Mouse (Mus musculus) kidney, adult 8-10 months (tissue): ENCODE data around the gene Kiss1.

Experiments
- DNase-seq, 2 experiments: peaks; one replicate each; pipeline ENCODE4 v3.0.0; 2022

Gene Kiss1

GRCm38 (mm10) chr1:133321267-133321925, at the start of gene Kiss1:
Gene Kiss1, plus strand, starts transcription at chr1:133321875.
- no peak for DNase-seq

GRCm38 (mm10) chr1:133274163-133274562, 47.5 kb upstream of the Kiss1 start:
- DNase-seq = no peak

GRCm38 (mm10) chr1:133276983-133277382, 44.7 kb upstream of the Kiss1 start:
- DNase-seq = no peak

DNA sequence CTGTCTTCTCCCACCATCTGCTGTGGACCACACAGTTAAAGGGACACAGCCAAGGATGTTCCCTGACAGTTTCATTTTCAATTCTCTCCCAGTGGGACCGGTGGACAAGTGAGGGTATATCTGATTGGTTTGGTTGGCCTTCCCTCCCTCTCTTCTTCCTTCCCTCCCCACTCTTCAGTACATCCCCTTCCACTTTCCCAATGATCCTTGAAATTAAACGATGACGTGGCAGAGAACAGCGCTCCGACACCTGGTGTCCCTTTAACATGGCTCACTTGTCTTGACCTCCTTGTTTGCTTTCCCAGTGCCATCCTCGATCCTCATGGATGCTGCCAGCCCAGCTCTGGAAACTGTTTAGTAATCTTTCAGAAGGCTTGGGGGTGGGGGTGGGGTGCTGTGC, 43.1 kb upstream of the Kiss1 start:
- no peak for DNase-seq

DNA sequence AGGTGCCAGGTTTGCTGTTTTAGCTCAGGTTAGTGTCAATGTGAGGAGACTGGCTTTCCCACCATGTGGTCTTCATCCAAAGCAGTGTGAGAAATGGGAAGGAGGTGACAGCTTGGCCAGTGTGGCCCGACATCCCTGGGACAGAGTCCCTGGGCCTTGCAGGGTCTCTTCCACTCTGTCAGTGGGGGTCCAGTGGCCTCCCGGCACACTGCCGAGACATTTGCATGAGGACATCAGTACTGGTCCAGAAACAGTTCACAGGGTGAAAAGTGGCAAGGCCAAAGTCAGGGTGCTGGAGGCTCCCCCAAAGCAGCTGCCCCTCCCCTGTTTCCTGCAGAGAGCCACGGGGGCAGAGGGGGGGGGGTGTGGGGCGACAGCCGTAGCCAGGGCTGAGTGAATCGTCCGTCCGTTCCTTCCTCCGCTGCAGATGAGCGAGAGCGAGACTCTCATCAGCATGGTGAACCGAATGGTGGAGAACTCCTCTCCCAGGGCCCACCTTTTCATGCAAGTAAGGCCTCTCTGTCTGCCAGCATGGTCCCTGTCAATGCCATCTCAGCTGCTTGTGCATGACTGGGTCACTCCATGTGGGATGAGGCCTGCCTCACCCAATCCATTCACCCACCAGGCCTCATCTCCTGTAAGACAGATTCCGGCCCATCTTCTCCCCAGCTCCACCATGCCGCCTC, 42.6 kb upstream of the Kiss1 start:
- DNase-seq = no peak

DNA sequence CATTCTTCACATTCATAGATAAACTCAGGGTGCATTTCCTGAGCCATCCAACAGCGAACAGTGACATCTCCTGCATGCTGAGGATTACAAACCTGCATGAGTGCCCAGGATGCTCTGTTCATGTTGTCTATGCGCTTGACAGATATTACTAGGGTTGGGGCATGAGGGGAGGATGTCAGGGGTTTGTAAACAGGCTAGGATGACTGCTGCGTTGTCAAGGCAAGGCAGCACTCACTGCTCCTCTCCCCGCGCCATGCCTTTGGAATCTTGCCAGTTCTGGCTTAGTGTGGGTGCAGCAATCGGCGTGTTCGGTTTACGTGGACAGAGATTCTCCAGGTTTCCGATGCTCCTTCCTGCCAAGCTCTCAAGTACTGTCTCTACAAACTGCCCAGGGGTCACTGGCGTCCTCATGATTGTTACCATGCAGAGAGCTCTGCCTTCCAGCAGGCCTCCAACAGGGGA, 42.0 kb upstream of the Kiss1 start:
- DNase-seq = no peak

- DNase-seq = no peak
Observed at GRCm38 (mm10) chr1:133280537-133280936, 41.1 kb upstream of the Kiss1 start.

GRCm38 (mm10) chr1:133285907-133286306, 35.8 kb upstream of the Kiss1 start:
- peak; percentile 78 to 81 for DNase-seq

DNA sequence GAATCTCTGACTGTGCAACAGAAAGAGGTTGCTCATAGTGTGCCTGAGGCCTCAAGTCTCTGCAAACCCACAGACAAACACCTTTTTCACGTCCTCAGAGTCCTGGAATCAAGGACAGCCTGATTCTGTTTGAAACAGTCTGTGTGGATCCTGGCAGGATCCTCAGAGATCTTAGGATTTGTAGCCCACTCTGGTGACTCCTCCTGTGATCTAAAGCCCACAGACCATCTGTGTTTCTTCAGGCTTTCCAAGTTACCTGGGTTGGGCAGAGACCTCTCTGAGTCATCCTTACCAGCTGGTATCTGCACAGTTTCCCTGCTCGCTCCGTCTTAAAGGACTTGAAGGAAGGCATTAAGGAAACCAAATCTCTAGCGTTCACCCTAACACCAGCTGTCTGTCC, 34.6 kb upstream of the Kiss1 start:
- DNase-seq = no peak

- DNase-seq = peak; percentile 61 to 76
Observed at GRCm38 (mm10) chr1:133287880-133288279, 33.8 kb upstream of the Kiss1 start.

DNA sequence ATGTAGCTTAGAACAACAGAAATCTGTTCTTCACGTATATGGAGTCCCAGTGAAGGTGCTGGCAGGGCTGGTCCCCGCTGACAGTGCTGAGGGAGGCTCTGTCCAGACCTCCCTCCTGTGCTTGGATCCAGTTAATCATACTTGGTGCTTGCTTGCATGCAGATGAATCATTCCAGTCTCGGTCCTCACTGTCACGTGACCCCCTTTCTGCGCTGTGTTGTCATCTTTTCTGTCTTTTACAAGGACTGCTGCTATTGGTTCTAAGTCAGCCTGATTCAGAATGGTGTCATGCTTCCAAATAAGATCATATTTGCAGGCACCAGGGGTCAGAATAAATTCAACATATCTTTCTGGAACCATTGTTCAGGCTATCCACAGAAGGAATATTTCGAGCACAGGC, 29.8 kb upstream of the Kiss1 start:
- no peak for DNase-seq

GRCm38 (mm10) chr1:133292608-133293007, 29.1 kb upstream of the Kiss1 start:
- DNase-seq = no peak

DNA sequence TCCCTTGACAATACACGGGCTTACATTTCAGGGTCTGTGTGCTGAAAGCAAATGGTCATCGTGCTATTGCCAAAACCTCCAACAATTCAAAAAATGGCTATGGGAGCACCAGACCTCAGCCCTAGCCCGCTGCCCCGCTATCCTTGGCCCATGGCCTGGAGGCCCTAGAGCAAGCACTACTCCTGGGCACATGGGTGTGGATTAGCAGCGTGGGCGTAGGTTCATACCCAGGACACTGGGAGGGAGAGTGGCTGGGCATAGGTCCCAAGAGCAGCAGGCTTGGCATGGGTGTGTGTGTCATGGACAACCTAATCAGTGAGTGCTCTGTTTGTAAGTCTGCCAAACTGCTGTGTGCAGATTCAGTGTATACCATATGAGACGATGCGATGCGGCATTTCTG, 25.3 kb upstream of the Kiss1 start:
- no peak for DNase-seq

- no peak for DNase-seq
Observed at GRCm38 (mm10) chr1:133298816-133299215, 22.9 kb upstream of the Kiss1 start.

DNA sequence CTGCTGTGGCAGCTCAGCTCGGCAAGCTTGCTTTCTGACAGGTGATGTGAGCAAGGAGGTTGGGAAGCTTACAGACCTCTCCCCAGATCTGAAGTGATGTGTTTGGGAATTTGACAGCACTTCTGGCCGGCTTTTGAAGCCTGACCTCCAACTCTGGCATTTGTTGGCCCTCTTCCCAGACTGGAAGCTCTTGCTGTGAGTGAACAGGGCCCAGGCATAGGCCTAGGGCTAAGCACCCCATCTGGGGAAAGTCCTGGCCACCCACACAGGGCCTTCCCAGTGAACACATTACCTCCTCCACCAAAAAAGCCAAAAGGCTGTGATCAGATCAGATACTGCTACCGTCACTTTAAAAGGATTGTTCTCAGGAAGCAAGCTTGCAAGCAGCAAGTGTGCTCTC, 19.1 kb upstream of the Kiss1 start:
- DNase-seq = peak; percentile 66 to 70

DNA sequence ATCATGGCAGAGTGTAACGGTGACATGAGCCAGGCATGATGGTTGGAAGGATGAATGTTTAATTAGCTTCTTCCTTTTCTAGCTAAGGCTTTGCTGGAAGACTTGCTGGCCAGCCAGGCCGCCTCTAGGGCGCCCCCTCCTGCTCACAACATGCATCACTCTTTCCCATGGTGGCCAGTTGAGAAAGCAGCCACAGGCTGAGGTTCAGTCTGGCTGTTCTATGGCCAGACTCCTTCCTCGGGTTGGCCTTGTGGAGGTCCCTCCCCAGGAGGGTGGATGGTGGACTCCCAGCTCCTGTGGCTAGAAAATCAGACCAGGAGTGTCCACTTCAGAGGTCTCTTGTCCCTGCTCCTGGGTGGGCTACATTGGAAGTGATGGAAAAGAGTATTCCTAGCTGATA, 14.8 kb upstream of the Kiss1 start:
- DNase-seq = peak; percentile 76 to 89

- peak; percentile 48 to 52 for DNase-seq
Observed at GRCm38 (mm10) chr1:133307318-133307717, 14.4 kb upstream of the Kiss1 start.

- DNase-seq = peak; percentile 91 to 95
Observed at GRCm38 (mm10) chr1:133309652-133310267, 11.9 kb upstream of the Kiss1 start, which contains the start of gene Golt1a. Gene Golt1a, plus strand, starts transcription at chr1:133309800.

- no peak for DNase-seq
Observed at GRCm38 (mm10) chr1:133311240-133311639, 10.4 kb upstream of the Kiss1 start.

DNA sequence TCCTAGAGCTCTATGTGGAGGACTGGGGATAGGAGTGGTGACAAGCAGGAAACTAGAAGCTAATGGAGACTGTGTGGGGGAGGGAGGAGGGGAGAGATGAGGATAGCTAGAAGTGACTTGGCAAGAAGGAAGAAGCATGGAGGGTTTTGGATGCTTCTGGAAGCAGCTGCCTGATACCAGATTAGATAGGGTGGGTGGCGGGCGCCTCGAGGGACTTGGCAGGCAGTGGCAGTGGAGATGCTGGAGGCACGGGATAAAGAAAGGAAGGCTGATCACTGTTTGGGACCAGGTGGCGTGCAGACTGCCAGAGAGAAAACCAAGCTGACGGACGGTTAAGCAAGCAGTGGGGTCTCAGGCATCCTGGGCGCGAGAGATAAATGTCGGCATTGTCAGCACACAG, 9.7 kb upstream of the Kiss1 start:
- DNase-seq = no peak

- peak in 1 of 2 experiments; percentile 51 for DNase-seq
Observed at GRCm38 (mm10) chr1:133314364-133314763, 7.3 kb upstream of the Kiss1 start.

DNA sequence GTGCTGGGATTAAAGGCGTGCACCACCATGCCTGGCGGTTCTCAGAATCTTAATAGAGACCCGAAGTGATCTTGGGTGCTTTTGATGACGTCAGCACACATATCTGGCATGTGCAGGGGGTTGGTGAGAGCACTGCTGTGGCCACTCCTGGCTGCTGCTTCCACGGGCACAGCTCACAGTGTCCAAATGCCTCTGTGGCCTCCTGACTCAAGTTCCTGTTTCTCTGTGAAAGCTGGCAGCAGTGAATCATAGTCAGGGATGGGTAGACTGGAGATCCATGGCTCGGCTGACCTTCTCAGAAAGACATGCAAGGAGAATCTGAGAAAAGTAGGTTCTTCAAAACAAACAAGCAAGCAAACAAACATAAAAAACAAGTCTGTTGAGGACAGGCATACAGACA, 5.9 kb upstream of the Kiss1 start:
- DNase-seq = no peak

- no peak for DNase-seq
Observed at GRCm38 (mm10) chr1:133316577-133316976, 5.1 kb upstream of the Kiss1 start.

GRCm38 (mm10) chr1:133317149-133317548, 4.5 kb upstream of the Kiss1 start:
- no peak for DNase-seq
